Mouse (Mus musculus) G1E (cell line): ENCODE data around the gene Odaph.

Source experiments
- CTCF ChIP-seq: IDR thresholded peaks from 2 replicates; pipeline ENCODE4 v1.5.1; 2012; ENCODE audit warnings: low read depth, low read length, inconsistent platforms, mixed read lengths
- GATA1 ChIP-seq: IDR thresholded peaks from 2 replicates; pipeline ENCODE4 v1.6.1; 2012; ENCODE audit warnings: borderline replicate concordance, low read length, inconsistent platforms, mixed read lengths
- POLR2AphosphoS5 ChIP-seq: IDR thresholded peaks from 2 replicates; pipeline ENCODE4 v1.6.1; 2012; ENCODE audit warnings: low read depth, low read length, inconsistent platforms; ENCODE audit not compliant: insufficient replicate concordance
- TAL1 ChIP-seq: conservative IDR thresholded peaks from 2 replicates; pipeline ENCODE4 v1.6.1; 2012; ENCODE audit warnings: low read depth, low read length, inconsistent platforms, mixed read lengths

GRCm38 (mm10) chr5:91959986-91960385 lies 27.3 kb upstream of the Odaph start:
- no peak for TF ChIP-seq CTCF
- no peak for TF ChIP-seq POLR2AphosphoS5
- no peak for TF ChIP-seq TAL1
- TF ChIP-seq GATA1: no peak
